Mouse (Mus musculus): ENCODE measurements around the gene Psph. TPM values are rescaled to one million over a fixed set of nuclear protein-coding genes. Genes with fewer than 3 reads are reported as not detected.

Psph gene
- total and polyA plus RNA-seq, 3 experiments, result 128 to 252 (median 232) TPM

DNA sequence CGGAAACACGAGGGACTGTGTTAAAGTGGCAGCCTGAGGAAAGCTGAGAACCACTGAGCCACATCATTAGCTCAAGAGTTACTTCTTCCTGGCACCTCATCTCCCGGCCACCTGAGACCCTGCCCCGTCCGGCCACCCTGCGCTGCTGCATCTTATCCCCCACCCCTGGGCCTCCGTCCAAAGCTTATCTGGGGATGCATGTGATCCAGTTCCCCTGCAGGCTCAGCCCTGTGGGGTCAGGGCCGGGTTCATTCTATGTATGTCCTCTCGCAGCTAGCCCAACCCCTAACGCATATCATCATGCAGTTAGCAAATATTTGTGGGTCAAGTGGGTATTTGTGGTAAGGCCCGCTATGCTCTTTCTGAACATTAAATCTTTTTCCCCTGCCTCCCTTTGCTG is 58.0 kb downstream of the Psph start:
- no peak for DNase-seq (ENCODE audit: extremely low read depth)
- no peak overlapping the region for H3K27ac ChIP-seq (ENCODE audit: insufficient read depth, low read depth)
- dilution Hi-C loops (cut with MboI; ENCODE audit: extremely low pct_ligation_motif_present, extremely low pct_unique_long_range_greater_than_20kb, low sequenced_read_pairs) (no loop called here), in situ Hi-C loops (cut with MboI; ENCODE audit: low pct_ligation_motif_present, low pct_unique_long_range_greater_than_20kb, low sequenced_read_pairs) (no loop called here)
- peaks cover 5% of the 10 kb centered on the region; the same call in 1 of the 2 replicates for H3K79me2 ChIP-seq (replicated peaks; ENCODE audit: control insufficient read depth, extremely low read depth, insufficient read depth, poor library complexity, severe bottlenecking)
- no peak overlapping the region for H3K4me2 ChIP-seq (ENCODE audit: insufficient read depth, low read depth, poor library complexity, severe bottlenecking)
- H3K4me1 ChIP-seq (ENCODE audit: control insufficient read depth in 1 of 2, insufficient read depth in 2 of 2), result peaks cover 4 to 12% of the 10 kb centered on the region in 2 experiments; a peak in 3 of 4 replicates
- TF ChIP-seq RAD21 (IDR thresholded peaks at IDR 0.05; ENCODE audit: low read depth, low read length) (no peak), USF1 (IDR thresholded peaks at IDR 0.05; ENCODE audit: low read depth, low read length) (no peak), HCFC1 (IDR thresholded peaks at IDR 0.05; ENCODE audit: low read depth, low read length) (no peak), BHLHE40 (IDR thresholded peaks at IDR 0.05; ENCODE audit: low read depth, low read length) (no peak), POLR2AphosphoS2 (IDR thresholded peaks at IDR 0.05; ENCODE audit: low read depth, low read length) (no peak), CHD2 (IDR thresholded peaks at IDR 0.05; ENCODE audit: low read length) (no peak), JUND (conservative IDR thresholded peaks at IDR 0.05; ENCODE audit: low read depth, low read length) (no peak), CHD1 (IDR thresholded peaks at IDR 0.05; ENCODE audit: low read depth, low read length) (no peak), ELF1 (IDR thresholded peaks at IDR 0.05; ENCODE audit: low read depth, low read length) (no peak), EP300 (IDR thresholded peaks at IDR 0.05; ENCODE audit: low read length) (no peak), MAFK (IDR thresholded peaks at IDR 0.05; ENCODE audit: insufficient replicate concordance, low read length) (no peak), MXI1 (IDR thresholded peaks at IDR 0.05; ENCODE audit: low read depth, low read length) (no peak), CTCF (conservative IDR thresholded peaks at IDR 0.05 in 1 of 2, IDR thresholded peaks at IDR 0.05 in 1 of 2; ENCODE audit: low read depth in 2 of 2, low read length in 2 of 2) (no peak), MAX (IDR thresholded peaks at IDR 0.05; ENCODE audit: low read length) (no peak), GABPA (IDR thresholded peaks at IDR 0.05; ENCODE audit: insufficient replicate concordance, low read depth, low read length) (no peak)
- H3K9ac ChIP-seq (ENCODE audit: insufficient read depth, low read depth), result no peak overlapping the region
- no peak overlapping the region for H3K4me3 ChIP-seq (replicated peaks in 1 of 3; ENCODE audit: low read depth in 2 of 3, low read length in 2 of 3, poor library complexity in 1 of 3)
- H3K36me3 ChIP-seq (replicated peaks in 1 of 2; ENCODE audit: control insufficient read depth in 1 of 2, insufficient read depth in 1 of 2, low read length in 1 of 2), result peaks cover 0 to 12% of the 10 kb centered on the region in 2 experiments
- H3K9me3 ChIP-seq (replicated peaks; ENCODE audit: low read length), result no peaks in the 10 kb centered on the region
- H3K27me3 ChIP-seq (replicated peaks), result no peaks in the 10 kb centered on the region

GRCm38 (mm10) chr5:129726784-129727183 is 60.5 kb downstream of the Psph start:
- peaks cover 0 to 12% of the 10 kb centered on the region in 2 experiments for H3K36me3 ChIP-seq (replicated peaks in 1 of 2; ENCODE audit: control insufficient read depth in 1 of 2, insufficient read depth in 1 of 2, low read length in 1 of 2)
- H3K9ac ChIP-seq (ENCODE audit: insufficient read depth, low read depth), result no peak overlapping the region
- dilution Hi-C loops (cut with MboI; ENCODE audit: extremely low pct_ligation_motif_present, extremely low pct_unique_long_range_greater_than_20kb, low sequenced_read_pairs), result no loop called here
- in situ Hi-C loops (cut with MboI; ENCODE audit: low pct_ligation_motif_present, low pct_unique_long_range_greater_than_20kb, low sequenced_read_pairs), result no loop called here
- no peaks in the 10 kb centered on the region for H3K27me3 ChIP-seq (replicated peaks)
- H3K4me3 ChIP-seq (replicated peaks in 1 of 3; ENCODE audit: low read depth in 2 of 3, low read length in 2 of 3, poor library complexity in 1 of 3), result no peak overlapping the region
- DNase-seq (ENCODE audit: extremely low read depth), result no peak
- no peak overlapping the region for H3K27ac ChIP-seq (ENCODE audit: insufficient read depth, low read depth)
- H3K4me2 ChIP-seq (ENCODE audit: insufficient read depth, low read depth, poor library complexity, severe bottlenecking), result no peak overlapping the region
- TF ChIP-seq MAX (IDR thresholded peaks at IDR 0.05; ENCODE audit: low read length) (no peak), USF2 (conservative IDR thresholded peaks at IDR 0.05; ENCODE audit: low read depth, low read length) (no peak), IRF4 (IDR thresholded peaks at IDR 0.05; ENCODE audit: low read depth, low read length) (no peak), RCOR1 (conservative IDR thresholded peaks at IDR 0.05; ENCODE audit: low read depth, low read length) (no peak)
- H3K79me2 ChIP-seq (replicated peaks; ENCODE audit: control insufficient read depth, extremely low read depth, insufficient read depth, poor library complexity, severe bottlenecking), result peaks cover 5% of the 10 kb centered on the region; the same call in 1 of the 2 replicates
- H3K4me1 ChIP-seq (ENCODE audit: control insufficient read depth in 1 of 2, insufficient read depth in 2 of 2), result peaks cover 4 to 18% of the 10 kb centered on the region in 2 experiments; a peak in 3 of 4 replicates
- H3K9me3 ChIP-seq (replicated peaks; ENCODE audit: low read length), result no peaks in the 10 kb centered on the region

Data from CH12.LX (cell line).